11 mouse cellular contexts compared by ENCODE assay signal in the genomic region with DNA sequence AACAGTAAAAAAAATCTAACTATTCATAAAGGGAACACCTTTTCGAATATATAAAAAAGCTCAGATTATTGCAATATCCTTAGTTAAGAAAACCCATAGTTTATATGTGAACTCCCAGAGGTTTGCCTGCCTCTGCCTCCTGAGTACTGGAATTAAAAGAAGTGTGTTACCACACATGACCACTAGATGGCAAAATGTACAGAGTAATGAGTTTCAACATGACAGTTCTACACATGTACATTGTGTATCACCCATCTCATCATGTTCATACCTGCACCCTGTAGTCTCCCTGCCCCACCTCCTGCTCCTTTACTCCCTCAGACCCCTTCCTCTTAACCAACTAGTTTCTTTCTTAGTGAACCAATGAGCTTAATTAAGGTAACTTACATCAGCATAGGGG. TPM values are rescaled to one million over a fixed set of nuclear protein-coding genes. Genes with fewer than 3 reads are reported as not detected.
DNase-seq lines count a peak whose midpoint lies in the region; ATAC-seq and TF ChIP-seq lines count a peak whose summit lies in the region.
"Had no signal": no experiment of that assay in that cellular context is flagged by ENCODE, and none has a peak within 500 bp of the region (broad histone marks: within the 10 kb centered on the region; RNA-seq: fewer than 3 reads in every experiment).

No protein-coding gene starts in this region.

- H3K4me2 ChIP-seq in hindbrain, embryonic 11.5 days (replicated peaks; ENCODE audit: low read depth, low read length) = no peak overlapping the region
- H3K4me2 ChIP-seq in hindbrain, embryonic 12.5 days (replicated peaks) = no peak overlapping the region
- H3K4me2 ChIP-seq in lung, postnatal 0 days (replicated peaks; ENCODE audit: low read depth, low read length) = no peak overlapping the region
- H3K4me2 ChIP-seq: lung, embryonic 15.5 days had no signal

- POLR2A ChIA-PET in Patski (lab: Charles Lee) = no interaction called here

- CTCF ChIA-PET in Patski (lab: Charles Lee) = interaction anchor here (0.7 to 2.9 kb wide), 12 partner anchors 10 to 544 kb away, joined by 3 to 15 read pairs (median 3); no protein-coding TSS in a partner anchor

- peak; percentile 15 for DNase-seq in hindbrain, embryonic 11.5 days (ENCODE audit: low spot score)
- peak; percentile 48 for DNase-seq in CD4-positive helper T cell, adult 2 months (ENCODE audit: low read depth, low spot score)
- no peak for DNase-seq in Patski (ENCODE audit: low read depth, low spot score)
- DNase-seq in lung, postnatal 0 days (ENCODE audit: low spot score) = no peak
- DNase-seq in gastrocnemius, postnatal 4 days (ENCODE audit: low spot score in 2 of 2) = no peak
- no peak for DNase-seq in spleen, postnatal 14 days (ENCODE audit: low spot score in 2 of 2)
- DNase-seq in urinary bladder, postnatal 25 days (ENCODE audit: low spot score) = no peak
- DNase-seq: adrenal gland, postnatal 36 days had no signal

- WGBS in hindbrain, embryonic 11.5 days = 80% methylated on average over 1 of the region's 1 CpGs
- 84% methylated on average over 1 of the region's 1 CpGs for WGBS in hindbrain, embryonic 12.5 days
- WGBS in lung, postnatal 0 days = 66% methylated on average over 1 of the region's 1 CpGs

- no peaks in the 10 kb centered on the region for H3K36me3 ChIP-seq in hindbrain, embryonic 11.5 days (ENCODE audit: control insufficient read depth, insufficient read depth, low read length)
- H3K36me3 ChIP-seq in hindbrain, embryonic 12.5 days = no peaks in the 10 kb centered on the region
- no peaks in the 10 kb centered on the region for H3K36me3 ChIP-seq in lung, postnatal 0 days (ENCODE audit: insufficient read depth, low read length)
- H3K36me3 ChIP-seq: lung, embryonic 15.5 days had no signal

- no peak overlapping the region for H3K4me3 ChIP-seq in hindbrain, embryonic 11.5 days (ENCODE audit: low read depth, low read length)
- no peak overlapping the region for H3K4me3 ChIP-seq in hindbrain, embryonic 12.5 days
- H3K4me3 ChIP-seq in lung, postnatal 0 days (ENCODE audit: low read depth, low read length) = no peak overlapping the region
- H3K4me3 ChIP-seq: lung, embryonic 15.5 days had no signal

- H3K9ac ChIP-seq in hindbrain, embryonic 11.5 days (ENCODE audit: low read depth, low read length) = no peak overlapping the region
- H3K9ac ChIP-seq in hindbrain, embryonic 12.5 days = no peak overlapping the region
- H3K9ac ChIP-seq in lung, postnatal 0 days (replicated peaks; ENCODE audit: low read depth) = no peak overlapping the region
- H3K9ac ChIP-seq: lung, embryonic 15.5 days had no signal

- ATAC-seq in hindbrain, embryonic 11.5 days (ENCODE audit: low FRiP score) = no peak
- no peak for ATAC-seq in hindbrain, embryonic 12.5 days (ENCODE audit: low FRiP score)
- no peak for ATAC-seq in Patski
- ATAC-seq in lung, postnatal 0 days = no peak
- ATAC-seq: intestine, embryonic 16.5 days had no signal

- H3K27ac ChIP-seq in hindbrain, embryonic 11.5 days (ENCODE audit: low read depth, low read length) = no peak overlapping the region
- H3K27ac ChIP-seq in hindbrain, embryonic 12.5 days = no peak overlapping the region
- no peak overlapping the region for H3K27ac ChIP-seq in lung, postnatal 0 days (ENCODE audit: low read length)
- H3K27ac ChIP-seq: lung, embryonic 15.5 days had no signal

- H3K27me3 ChIP-seq in hindbrain, embryonic 11.5 days (ENCODE audit: control insufficient read depth, insufficient read depth, low read length) = no peaks in the 10 kb centered on the region
- no peaks in the 10 kb centered on the region for H3K27me3 ChIP-seq in hindbrain, embryonic 12.5 days
- no peaks in the 10 kb centered on the region for H3K27me3 ChIP-seq in Patski
- no peaks in the 10 kb centered on the region for H3K27me3 ChIP-seq in lung, postnatal 0 days (replicated peaks; ENCODE audit: insufficient read depth, low read length)
- H3K27me3 ChIP-seq: lung, embryonic 15.5 days had no signal

- no peak for TF ChIP-seq EP300 in lung, postnatal 0 days (IDR thresholded peaks at IDR 0.05)

- peak; percentile 65 for TF ChIP-seq CTCF in Patski (IDR thresholded peaks at IDR 0.05)
- peak; percentile 62 for TF ChIP-seq CTCF in lung, postnatal 0 days (IDR thresholded peaks at IDR 0.05)

- no peaks in the 10 kb centered on the region for H3K4me1 ChIP-seq in hindbrain, embryonic 11.5 days (replicated peaks; ENCODE audit: control insufficient read depth, insufficient read depth, low read length)
- no peaks in the 10 kb centered on the region for H3K4me1 ChIP-seq in hindbrain, embryonic 12.5 days
- H3K4me1 ChIP-seq in lung, postnatal 0 days (ENCODE audit: insufficient read depth, low read depth, low read length) = no peaks in the 10 kb centered on the region
- H3K4me1 ChIP-seq: lung, embryonic 15.5 days had no signal

- in situ Hi-C loops in Patski (cut with MboI; ENCODE audit: low pct_unique_long_range_greater_than_20kb) = no loop called here

- no peaks in the 10 kb centered on the region for H3K9me3 ChIP-seq in hindbrain, embryonic 11.5 days (ENCODE audit: control insufficient read depth, low read length)
- no peaks in the 10 kb centered on the region for H3K9me3 ChIP-seq in hindbrain, embryonic 12.5 days (replicated peaks)
- H3K9me3 ChIP-seq in lung, postnatal 0 days (ENCODE audit: low read length) = no peaks in the 10 kb centered on the region

RNA-seq across cellular contexts. Expression of gene Slc2a2, which starts 12.0 kb away (rescaled TPM):
- polyA plus RNA-seq in hindbrain, embryonic 11.5 days (2014; fragmentation: Nextera tagmentation; extraction: Ambion mirVana) = 0.25 TPM in 1 of 2 replicates, not detected in the other
- 0.31 TPM in 1 of 2 replicates, not detected in the other for polyA plus RNA-seq in hindbrain, embryonic 12.5 days (2016; fragmentation: Nextera tagmentation; extraction: Ambion mirVana)
- polyA plus RNA-seq in Patski (2021) = 3.1 TPM
- 0.24 and 0.29 TPM in 2 replicates for polyA plus RNA-seq in lung, postnatal 0 days (2015; fragmentation: Nextera tagmentation; extraction: Ambion mirVana)
- total RNA-seq in gastrocnemius, postnatal 4 days (2021) = under 1 TPM in 1 of 2 experiments, not detected in 1; 0.36 TPM
- total RNA-seq: adrenal gland, postnatal 36 days had no signal

Comparison
In these comparisons a context has a peak if more than half of its experiments do, and no peak if none do; other contexts are left out.
1. DNase-seq: peak in hindbrain, embryonic 11.5 days (single experiment) and CD4-positive helper T cell, adult 2 months (single experiment); none in Patski (single experiment), lung, postnatal 0 days (single experiment), gastrocnemius, postnatal 4 days (0 of 2), spleen, postnatal 14 days (0 of 2) and urinary bladder, postnatal 25 days (single experiment).